Mouse (Mus musculus) neural tube, embryonic 15.5 days (tissue): Measurements from ENCODE around the gene D5Ertd579e. TPM values are rescaled to one million over a fixed set of nuclear protein-coding genes. Genes with fewer than 3 reads are reported as not detected.

Experiments used
- ATAC-seq: fragments of 200-750 bp; cut with Nextera tagmentation; 2 replicates; pipeline ENCODE4 v1.8.0; 2017; ENCODE audit warnings: mild to moderate bottlenecking, moderate TSS enrichment, moderate library complexity; ENCODE audit not compliant: low FRiP score
- H3K27ac ChIP-seq: fragments of 300-500 bp; sonication (generic); replicated peaks from 2 replicates; pipeline ENCODE4 v1.5.1; 2015; ENCODE audit warnings: mild to moderate bottlenecking, inconsistent platforms
- H3K27me3 ChIP-seq: fragments of 300-500 bp; sonication (generic); replicated peaks from 2 replicates; pipeline ENCODE4 v1.6.1; 2015; ENCODE audit warnings: inconsistent platforms
- H3K36me3 ChIP-seq: fragments of 300-500 bp; sonication (generic); 2 replicates; pipeline ENCODE4 v1.6.1; 2015; ENCODE audit warnings: inconsistent platforms
- H3K4me1 ChIP-seq: fragments of 300-500 bp; sonication (generic); 2 replicates; pipeline ENCODE4 v1.6.1; 2015; ENCODE audit warnings: inconsistent platforms
- H3K4me2 ChIP-seq: fragments of 300-500 bp; sonication (generic); 2 replicates; pipeline ENCODE4 v1.6.1; 2015; ENCODE audit warnings: inconsistent platforms, mild to moderate bottlenecking, moderate library complexity
- H3K4me3 ChIP-seq: fragments of 300-500 bp; sonication (generic); replicated peaks from 2 replicates; pipeline ENCODE4 v1.5.1; 2015; ENCODE audit warnings: mild to moderate bottlenecking, inconsistent platforms
- H3K9ac ChIP-seq: fragments of 300-500 bp; sonication (generic); replicated peaks from 2 replicates; pipeline ENCODE4 v1.6.1; 2015; ENCODE audit warnings: mild to moderate bottlenecking, inconsistent platforms
- H3K9me3 ChIP-seq: fragments of 300-500 bp; sonication (generic); replicated peaks from 2 replicates; pipeline ENCODE4 v1.6.1; 2016; ENCODE audit warnings: inconsistent platforms
- WGBS: fragments of 180-500 bp; shearing (Covaris S2); methylation state at CpG from one replicate; pipeline ENCODE4 v1.1.7; 2015; ENCODE audit warnings: mixed read lengths; 5-methylcytosine and 5-hydroxymethylcytosine counted together
- polyA plus RNA-seq: library from polyadenylated mRNA; unstranded; fragments of >200 nt; fragmentation: Nextera tagmentation; extraction: Ambion mirVana; gene quantifications from 2 replicates; pipeline ENCODE4 v1.2.1, GENCODE M21; 2015

Gene D5Ertd579e
- polyA plus RNA-seq, 1 experiment from 2014 or later, result 29.1 TPM

GRCm38 (mm10) chr5:36561509-36561908 is 134.3 kb downstream of the D5Ertd579e start:
- no peak overlapping the region for H3K4me3 ChIP-seq
- WGBS, result 90% methylated on average over 4 of the region's 4 CpGs
- ATAC-seq, result no peak
- no peak overlapping the region for H3K27ac ChIP-seq
- H3K4me2 ChIP-seq, result no peak overlapping the region
- no peaks in the 10 kb centered on the region for H3K36me3 ChIP-seq
- no peaks in the 10 kb centered on the region for H3K27me3 ChIP-seq
- no peaks in the 10 kb centered on the region for H3K9me3 ChIP-seq
- H3K4me1 ChIP-seq, result peaks cover 6% of the 10 kb centered on the region
- no peak overlapping the region for H3K9ac ChIP-seq

- 97% methylated on average over 4 of the region's 4 CpGs for WGBS
- Histone ChIP-seq H3K9me3 (no peaks in the 10 kb centered on the region), H3K27me3 (no peaks in the 10 kb centered on the region), H3K4me3 (no peak overlapping the region), H3K9ac (no peak overlapping the region), H3K36me3 (no peaks in the 10 kb centered on the region), H3K4me1 (peaks cover 10% of the 10 kb centered on the region), H3K27ac (no peak overlapping the region), H3K4me2 (no peak overlapping the region)
- ATAC-seq, result no peak
These were observed 135.3 kb downstream of the D5Ertd579e start for GRCm38 (mm10) chr5:36560490-36560889.

GRCm38 (mm10) chr5:36559510-36560235 is 136.2 kb downstream of the D5Ertd579e start:
- Histone ChIP-seq H3K4me3 (no peak overlapping the region), H3K36me3 (no peaks in the 10 kb centered on the region), H3K4me2 (no peak overlapping the region), H3K27ac (no peak overlapping the region), H3K4me1 (peaks cover 10% of the 10 kb centered on the region), H3K9me3 (no peaks in the 10 kb centered on the region), H3K27me3 (no peaks in the 10 kb centered on the region), H3K9ac (no peak overlapping the region)
- WGBS, result 89% methylated on average over 6 of the region's 6 CpGs
- no peak for ATAC-seq

- Histone ChIP-seq H3K9me3 (no peaks in the 10 kb centered on the region), H3K4me3 (no peak overlapping the region), H3K9ac (no peak overlapping the region), H3K36me3 (no peaks in the 10 kb centered on the region), H3K4me2 (no peak overlapping the region), H3K27me3 (no peaks in the 10 kb centered on the region), H3K27ac (no peak overlapping the region), H3K4me1 (peaks cover 10% of the 10 kb centered on the region)
- 78% methylated on average over 5 of the region's 5 CpGs for WGBS
- ATAC-seq, result no peak
These were observed 136.7 kb downstream of the D5Ertd579e start for GRCm38 (mm10) chr5:36559106-36559505.

GRCm38 (mm10) chr5:36558526-36558925 is 137.3 kb downstream of the D5Ertd579e start:
- Histone ChIP-seq H3K36me3 (no peaks in the 10 kb centered on the region), H3K4me2 (no peak overlapping the region), H3K4me1 (peaks cover 10% of the 10 kb centered on the region), H3K27ac (no peak overlapping the region), H3K9ac (no peak overlapping the region), H3K27me3 (no peaks in the 10 kb centered on the region), H3K4me3 (no peak overlapping the region), H3K9me3 (no peaks in the 10 kb centered on the region)
- 87% methylated on average over 2 of the region's 2 CpGs for WGBS
- ATAC-seq, result no peak

GRCm38 (mm10) chr5:36557584-36558308 is 138.1 kb downstream of the D5Ertd579e start:
- H3K27ac ChIP-seq, result no peak overlapping the region

GRCm38 (mm10) chr5:36556906-36557305 is 138.9 kb downstream of the D5Ertd579e start:
- no peak overlapping the region for H3K4me2 ChIP-seq
- H3K36me3 ChIP-seq, result no peaks in the 10 kb centered on the region
- ATAC-seq, result no peak
- whole genome bisulfite sequencing, result 69% methylated on average over 3 of the region's 3 CpGs
- H3K9ac ChIP-seq, result no peak overlapping the region
- no peak overlapping the region for H3K4me3 ChIP-seq
- no peaks in the 10 kb centered on the region for H3K27me3 ChIP-seq
- no peaks in the 10 kb centered on the region for H3K9me3 ChIP-seq
- H3K27ac ChIP-seq, result no peak overlapping the region
- peaks cover 10% of the 10 kb centered on the region for H3K4me1 ChIP-seq

More at GRCm38 (mm10) chr5:36557584-36558308, 138.1 kb downstream of the D5Ertd579e start:
- no peak overlapping the region for H3K4me2 ChIP-seq
- no peak for ATAC-seq
- 42% methylated on average over 7 of the region's 7 CpGs for WGBS
- H3K9ac ChIP-seq, result no peak overlapping the region
- no peaks in the 10 kb centered on the region for H3K36me3 ChIP-seq
- H3K9me3 ChIP-seq, result no peaks in the 10 kb centered on the region
- H3K27me3 ChIP-seq, result no peaks in the 10 kb centered on the region
- H3K4me1 ChIP-seq, result peaks cover 10% of the 10 kb centered on the region
- H3K4me3 ChIP-seq, result no peak overlapping the region

GRCm38 (mm10) chr5:36556289-36556688 is 139.5 kb downstream of the D5Ertd579e start:
- 50% methylated on average over 4 of the region's 4 CpGs for WGBS
- no peak overlapping the region for H3K9ac ChIP-seq

GRCm38 (mm10) chr5:36554496-36554895 is 141.3 kb downstream of the D5Ertd579e start:
- Histone ChIP-seq H3K9me3 (no peaks in the 10 kb centered on the region), H3K4me2 (no peak overlapping the region), H3K27ac (no peak overlapping the region), H3K36me3 (no peaks in the 10 kb centered on the region), H3K4me3 (no peak overlapping the region), H3K4me1 (peaks cover 10% of the 10 kb centered on the region), H3K9ac (no peak overlapping the region), H3K27me3 (no peaks in the 10 kb centered on the region)
- WGBS, result 82% methylated on average over 5 of the region's 5 CpGs
- no peak for ATAC-seq

More at GRCm38 (mm10) chr5:36556289-36556688, 139.5 kb downstream of the D5Ertd579e start:
- Histone ChIP-seq H3K4me3 (no peak overlapping the region), H3K9me3 (no peaks in the 10 kb centered on the region), H3K27me3 (no peaks in the 10 kb centered on the region), H3K27ac (no peak overlapping the region), H3K4me1 (peaks cover 10% of the 10 kb centered on the region), H3K36me3 (no peaks in the 10 kb centered on the region), H3K4me2 (no peak overlapping the region)
- no peak for ATAC-seq

- Histone ChIP-seq H3K27me3 (no peaks in the 10 kb centered on the region), H3K4me1 (peaks cover 10% of the 10 kb centered on the region), H3K27ac (no peak overlapping the region), H3K9ac (no peak overlapping the region), H3K36me3 (no peaks in the 10 kb centered on the region), H3K9me3 (no peaks in the 10 kb centered on the region), H3K4me2 (no peak overlapping the region), H3K4me3 (no peak overlapping the region)
- 88% methylated on average over 4 of the region's 4 CpGs for WGBS
- no peak for ATAC-seq
These were observed 141.9 kb downstream of the D5Ertd579e start for GRCm38 (mm10) chr5:36553886-36554285.

GRCm38 (mm10) chr5:36553056-36553606 is 142.7 kb downstream of the D5Ertd579e start:
- Histone ChIP-seq H3K9ac (no peak overlapping the region), H3K27me3 (no peaks in the 10 kb centered on the region), H3K36me3 (no peaks in the 10 kb centered on the region), H3K4me1 (peaks cover 10% of the 10 kb centered on the region), H3K27ac (no peak overlapping the region), H3K4me2 (no peak overlapping the region), H3K9me3 (no peaks in the 10 kb centered on the region), H3K4me3 (no peak overlapping the region)
- WGBS, result 79% methylated on average over 2 of the region's 2 CpGs
- no peak for ATAC-seq

GRCm38 (mm10) chr5:36552391-36552790 is 143.4 kb downstream of the D5Ertd579e start:
- 92% methylated on average over 4 of the region's 4 CpGs for WGBS
- Histone ChIP-seq H3K9me3 (no peaks in the 10 kb centered on the region), H3K9ac (no peak overlapping the region), H3K4me2 (no peak overlapping the region), H3K4me3 (no peak overlapping the region), H3K27ac (no peak overlapping the region), H3K4me1 (peaks cover 6% of the 10 kb centered on the region), H3K27me3 (no peaks in the 10 kb centered on the region), H3K36me3 (no peaks in the 10 kb centered on the region)
- ATAC-seq, result no peak
